Mouse (Mus musculus): ENCODE results near the gene Zfp746.
"Not testable (repeated sequence)": the region's sequence is repeated elsewhere in the genome, so short reads cannot be mapped to it uniquely, and the experiment has no call there.

Gene Zfp746

DNA sequence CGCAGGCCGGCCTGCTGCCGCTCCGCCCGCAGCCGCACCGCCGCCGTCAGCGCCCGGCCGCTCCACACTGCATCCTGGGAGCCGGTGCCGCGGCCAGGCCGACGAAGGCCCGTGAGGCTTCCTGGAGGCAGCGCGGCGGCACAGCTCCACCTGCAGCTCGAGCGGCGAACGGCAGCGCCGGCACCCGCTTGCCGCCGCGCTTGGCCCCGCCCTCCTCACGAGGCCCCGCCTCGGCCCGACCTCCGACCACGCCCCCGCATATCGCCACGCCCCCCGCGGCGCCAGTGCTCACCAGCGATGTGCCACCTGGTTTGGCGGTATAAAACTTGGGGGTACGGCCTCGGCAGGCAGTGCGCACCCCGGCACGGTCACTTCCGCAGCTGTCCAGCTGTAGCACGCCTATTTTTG lies at the start of gene Zfp746:
Gene Zfp746, minus strand, starts transcription at position 123 of the 408 bp plus-strand sequence.
- peak; percentile 98 to 99 for DNase-seq

DNA sequence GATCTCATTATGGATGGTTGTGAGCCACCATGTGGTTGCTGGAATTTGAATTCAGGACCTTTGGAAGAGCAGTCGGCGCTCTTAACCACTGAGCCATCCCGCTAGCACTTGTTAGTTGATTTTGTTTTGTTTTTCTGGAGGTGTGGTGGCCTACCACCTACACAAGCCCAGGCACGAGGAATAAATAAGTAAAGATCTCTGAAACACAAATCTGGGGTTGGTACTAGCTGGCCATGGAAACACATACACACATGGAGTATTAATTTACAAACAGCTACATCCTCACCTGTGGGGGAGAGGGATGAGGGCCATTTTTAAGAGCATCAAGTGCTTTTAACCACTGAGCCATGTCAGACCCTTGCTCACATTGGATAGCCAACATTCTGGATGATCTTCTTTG lies 34.7 kb upstream of the Zfp746 start:
- not testable (repeated sequence) for DNase-seq

DNA sequence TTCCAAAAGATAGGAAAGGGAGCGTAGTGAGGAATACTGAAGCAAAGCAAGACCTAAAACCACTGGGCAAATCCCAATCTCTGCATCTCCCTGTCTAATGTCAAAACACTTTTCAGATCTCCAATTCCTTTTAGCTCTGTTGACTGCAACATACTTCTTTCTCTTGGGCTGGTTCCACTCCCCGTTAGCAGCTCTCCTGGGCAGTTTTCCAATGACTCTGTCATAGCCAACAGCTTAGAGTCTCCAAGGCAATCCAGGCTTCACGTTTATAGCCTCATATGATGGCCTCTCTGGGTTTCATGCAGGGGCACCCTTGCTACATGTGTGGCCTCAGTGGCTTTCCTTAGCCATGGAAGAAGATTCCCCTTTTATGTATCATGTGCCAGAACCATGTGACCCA lies 29.6 kb upstream of the Zfp746 start:
- DNase-seq = no peak

DNA sequence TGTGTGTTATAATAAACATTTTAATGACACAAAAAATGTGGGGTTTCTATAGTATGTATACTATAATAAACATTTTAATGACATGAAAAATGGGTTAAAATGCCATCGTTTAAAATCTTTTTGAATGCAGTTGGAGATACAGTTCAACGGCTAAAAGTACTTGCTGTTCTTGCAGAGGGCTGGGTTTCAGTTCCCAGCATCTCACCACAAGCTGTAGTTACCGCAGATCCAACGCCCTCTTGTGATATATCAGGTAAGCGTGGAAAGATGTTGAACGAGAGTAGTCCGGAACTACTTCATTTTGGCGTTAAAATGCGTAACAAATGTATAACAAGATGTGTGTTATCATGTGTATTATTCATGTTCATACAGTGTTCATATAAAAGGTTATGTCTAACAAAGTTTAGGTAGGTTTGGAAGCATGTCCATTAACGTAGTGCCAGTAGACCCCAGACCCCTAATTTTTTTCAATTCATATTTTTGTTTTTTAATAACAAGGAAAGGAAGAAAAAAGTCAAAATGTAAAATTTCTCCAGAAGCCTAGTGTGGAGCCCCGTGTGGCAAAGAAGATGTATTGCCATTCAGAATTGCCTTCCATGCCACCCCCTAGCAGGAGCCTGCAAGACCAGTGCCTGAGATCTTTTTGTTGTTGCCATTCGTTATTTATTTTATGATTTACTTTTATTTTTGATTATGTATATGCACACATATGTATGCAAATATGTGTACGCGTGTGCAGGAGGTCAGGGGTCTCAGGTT lies 743 bp upstream of the Zfp746 start:
- no peak for DNase-seq

DNA sequence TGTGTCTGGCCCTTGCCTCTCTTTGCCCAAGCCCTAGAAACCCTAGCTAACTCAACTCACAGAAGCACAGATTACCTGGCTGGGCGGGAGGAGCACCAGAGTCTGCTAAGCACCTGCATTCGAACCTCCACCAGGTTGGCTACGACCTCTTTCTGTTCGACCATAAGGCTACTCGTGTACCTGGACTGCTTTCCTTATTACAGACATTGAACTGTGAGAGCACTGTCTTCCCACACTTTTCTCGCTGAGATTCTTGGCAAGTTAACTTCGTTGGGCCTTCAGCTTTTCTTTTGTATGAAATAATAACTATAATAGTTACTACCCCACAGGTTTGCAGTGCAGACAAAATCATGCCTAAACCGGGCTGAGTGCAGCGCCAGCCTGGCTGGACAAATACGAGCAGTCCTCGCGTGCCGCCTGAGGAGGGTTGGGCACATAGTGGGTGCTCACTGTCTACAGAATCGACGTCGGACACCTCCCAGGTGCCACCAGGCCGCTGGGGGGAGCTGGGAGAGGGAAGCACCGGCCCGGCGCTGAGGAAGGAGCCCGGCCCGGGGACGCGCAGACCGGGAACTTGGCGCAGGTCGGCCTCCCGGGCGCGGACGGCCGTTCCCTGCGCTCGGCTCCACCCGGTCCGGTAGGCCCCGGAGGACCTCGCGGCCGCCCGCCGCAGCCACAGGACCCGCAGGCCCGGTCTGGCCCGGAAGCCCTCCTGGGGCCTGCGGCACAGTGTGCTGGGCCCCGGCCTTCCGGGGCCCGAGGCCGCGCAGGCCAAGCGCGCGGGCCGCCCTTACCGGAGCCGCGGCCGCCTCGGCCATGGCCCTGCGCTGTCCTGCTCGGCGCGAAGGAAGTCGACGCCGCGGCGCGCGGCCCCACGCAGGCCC lies 630 bp downstream of the Zfp746 start:
- DNase-seq = peak; percentile 82 to 83

DNA sequence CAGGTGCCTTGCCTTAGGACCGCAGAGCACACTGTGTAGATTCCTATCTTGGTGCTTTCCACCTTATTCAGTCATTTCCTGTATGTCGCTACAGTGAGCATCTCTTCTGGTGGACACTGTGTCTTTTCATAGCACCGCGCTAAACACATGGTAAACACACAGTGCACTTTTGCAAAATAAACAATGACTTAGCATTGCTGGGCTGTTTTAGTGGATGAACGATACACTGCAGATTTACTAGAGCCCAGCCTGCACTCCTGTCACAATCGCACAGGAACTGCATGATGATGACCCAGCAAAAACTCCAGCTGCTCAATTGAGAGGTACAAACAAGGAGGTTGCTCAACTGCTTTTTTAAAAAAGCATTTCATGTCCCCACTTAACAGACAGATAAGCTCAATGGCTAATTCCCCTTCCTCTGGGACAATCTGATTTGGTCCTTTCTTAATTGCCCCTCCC lies 2.6 kb downstream of the Zfp746 start:
- no peak for DNase-seq

DNA sequence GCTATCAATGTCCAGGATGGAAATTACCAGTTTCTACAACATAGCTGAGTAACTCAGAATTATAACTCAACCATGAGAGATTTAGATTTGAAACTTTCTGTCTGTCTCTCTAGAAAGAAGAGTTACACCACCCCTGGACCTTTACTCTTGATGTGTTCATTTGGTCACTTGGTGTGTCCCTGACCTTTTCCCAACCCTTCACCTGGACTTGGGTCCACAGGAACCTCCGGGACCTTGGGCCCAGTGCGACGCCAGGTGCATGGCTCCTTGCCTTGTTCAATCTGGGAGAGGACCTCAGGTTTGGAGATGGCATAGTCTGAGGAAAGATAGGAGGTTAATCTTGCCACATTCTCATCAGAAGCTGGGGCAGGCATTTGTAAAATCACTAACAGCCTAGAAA lies 4.4 kb downstream of the Zfp746 start:
- DNase-seq = no peak

DNA sequence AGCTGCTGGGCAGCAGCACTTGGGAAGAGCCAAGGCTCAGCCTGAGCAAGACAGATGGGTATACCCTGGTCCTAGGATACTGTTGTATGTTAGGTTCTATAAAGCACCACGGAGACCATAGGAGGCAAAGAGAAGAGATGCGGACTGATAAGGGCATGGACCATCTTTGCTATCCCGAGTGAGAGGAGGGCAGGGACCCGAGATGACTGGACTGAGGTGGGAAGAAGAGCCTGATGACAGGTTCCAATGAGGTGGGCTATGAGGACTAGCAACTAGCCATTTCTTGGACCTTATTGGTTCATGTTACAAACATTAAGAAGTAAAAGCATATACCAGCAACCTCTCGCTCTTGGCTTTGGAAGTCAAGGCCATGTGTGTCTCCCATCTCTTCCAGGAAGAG lies 5.4 kb downstream of the Zfp746 start:
- DNase-seq = no peak

DNA sequence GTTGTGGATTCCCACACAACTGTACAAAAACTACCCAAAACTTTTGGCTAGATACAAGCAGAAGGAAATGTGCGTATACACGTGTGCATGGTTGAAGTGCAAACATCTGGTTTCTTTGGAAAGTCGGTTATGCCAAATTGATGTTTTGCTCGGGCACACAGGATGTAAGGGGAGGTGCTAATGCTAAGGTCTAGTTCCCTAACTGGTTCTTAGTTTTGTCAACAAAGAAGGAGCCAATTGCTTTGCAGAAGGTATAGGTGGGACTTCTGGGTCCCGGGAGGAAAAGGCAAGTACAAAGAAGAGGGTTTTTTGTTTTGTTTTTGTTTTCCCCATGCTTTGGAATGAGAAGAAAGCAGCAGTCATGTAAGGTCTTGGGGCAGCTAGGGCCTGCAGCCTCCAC lies 13.1 kb downstream of the Zfp746 start:
- no peak for DNase-seq

DNA sequence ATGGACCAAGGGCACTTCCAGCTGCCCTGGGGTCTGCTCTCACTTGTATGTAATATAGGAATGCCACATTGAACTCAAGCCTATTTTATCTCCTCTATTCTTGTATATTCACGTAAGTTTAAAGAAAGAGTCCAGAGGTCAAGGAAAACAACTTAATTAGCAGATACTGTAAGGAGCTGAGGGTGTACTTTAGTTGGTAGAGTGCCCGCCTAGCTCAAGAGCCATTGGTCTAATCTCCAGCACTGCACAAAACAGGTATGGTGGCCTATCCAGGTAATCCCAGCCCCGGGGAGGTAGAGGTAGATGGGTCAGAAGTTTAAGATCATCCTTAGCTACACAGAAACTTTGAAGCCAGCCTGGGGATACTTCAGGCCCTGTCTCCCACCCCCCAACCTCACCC lies 18.9 kb downstream of the Zfp746 start:
- no peak for DNase-seq

DNA sequence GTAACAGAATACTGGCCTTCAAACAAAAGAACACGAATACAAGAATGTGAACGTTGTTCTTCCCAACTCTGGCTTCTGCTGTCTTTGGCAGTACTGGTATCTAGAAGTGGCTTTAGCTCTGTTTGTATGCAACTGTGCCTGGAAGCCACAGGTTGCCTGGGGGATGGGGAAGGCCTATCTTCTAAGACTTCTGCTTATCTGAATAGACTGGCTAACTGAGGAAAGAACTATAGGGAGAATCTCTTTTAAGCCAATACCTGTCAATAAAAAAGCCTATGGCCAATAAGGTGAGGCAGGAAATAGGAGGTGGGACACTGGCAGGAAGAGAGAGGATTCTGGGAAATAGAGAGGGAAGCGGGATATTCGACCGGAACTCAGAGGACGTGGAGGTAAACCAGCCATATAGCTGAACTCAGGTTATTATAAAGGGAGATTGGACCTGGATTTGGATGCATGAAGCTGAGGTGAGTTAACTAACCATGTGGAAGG lies 20.8 kb downstream of the Zfp746 start:
- no peak for DNase-seq

DNA sequence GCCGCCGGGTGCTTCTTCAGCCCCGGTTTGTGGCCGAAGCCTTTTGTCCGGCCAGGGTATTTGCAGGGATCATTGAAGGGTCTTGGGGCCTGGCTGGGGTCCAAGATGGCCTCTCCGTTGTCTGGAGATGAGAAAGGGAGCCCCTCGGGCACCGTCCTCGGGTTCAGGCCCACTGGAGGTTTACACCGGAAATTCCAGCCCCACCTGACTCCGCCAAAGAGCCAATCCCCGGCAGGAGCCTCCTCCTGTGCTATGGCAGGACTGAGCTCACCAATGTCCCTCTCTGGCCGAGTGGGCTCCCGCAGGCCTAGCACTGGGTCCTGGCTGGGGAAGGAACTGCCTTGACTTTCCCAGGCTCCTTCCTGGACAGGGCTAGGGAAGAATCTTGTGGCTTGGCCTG lies 21.9 kb downstream of the Zfp746 start:
- peak in 1 of 2 experiments; percentile 40 for DNase-seq

DNA sequence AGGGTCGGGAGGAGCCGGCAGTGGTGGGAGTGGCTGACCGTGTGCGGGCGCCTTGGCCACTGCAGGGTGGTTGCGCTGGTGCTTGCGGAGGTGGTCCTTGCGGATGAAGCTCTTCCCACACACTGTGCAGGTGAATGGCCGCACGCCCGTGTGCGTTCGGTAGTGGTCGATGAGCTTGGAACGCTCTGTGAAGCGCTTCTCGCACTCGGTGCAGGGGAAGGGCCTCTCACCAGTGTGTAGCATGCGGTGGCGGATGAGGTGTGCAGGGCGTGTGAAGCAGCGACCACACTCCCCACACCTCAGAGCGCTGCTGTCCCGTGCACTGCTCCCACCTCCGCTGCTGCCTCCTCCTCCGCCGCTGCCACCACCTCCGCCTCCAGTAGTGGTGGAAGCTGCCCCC lies 22.5 kb downstream of the Zfp746 start:
- no peak for DNase-seq

DNA sequence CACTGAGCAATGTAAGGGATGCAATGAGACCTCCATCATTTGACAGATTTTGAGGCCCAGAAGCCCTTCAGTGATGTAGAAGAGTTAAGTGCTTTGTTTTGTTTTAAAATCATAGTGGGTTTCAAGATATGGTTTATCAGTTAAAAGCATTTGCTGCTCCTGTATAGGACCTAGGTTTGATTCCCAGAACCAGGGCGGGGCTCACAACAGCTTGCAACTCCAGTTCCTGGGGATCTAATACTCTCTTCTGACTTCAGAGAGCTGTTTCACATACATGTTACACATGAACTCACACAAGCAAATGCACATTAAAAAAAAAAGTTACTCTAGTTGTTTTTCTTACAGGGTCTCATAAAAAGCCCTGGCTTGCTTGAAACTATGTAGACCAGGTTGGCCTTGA lies 25.5 kb downstream of the Zfp746 start:
- DNase-seq = no peak

DNA sequence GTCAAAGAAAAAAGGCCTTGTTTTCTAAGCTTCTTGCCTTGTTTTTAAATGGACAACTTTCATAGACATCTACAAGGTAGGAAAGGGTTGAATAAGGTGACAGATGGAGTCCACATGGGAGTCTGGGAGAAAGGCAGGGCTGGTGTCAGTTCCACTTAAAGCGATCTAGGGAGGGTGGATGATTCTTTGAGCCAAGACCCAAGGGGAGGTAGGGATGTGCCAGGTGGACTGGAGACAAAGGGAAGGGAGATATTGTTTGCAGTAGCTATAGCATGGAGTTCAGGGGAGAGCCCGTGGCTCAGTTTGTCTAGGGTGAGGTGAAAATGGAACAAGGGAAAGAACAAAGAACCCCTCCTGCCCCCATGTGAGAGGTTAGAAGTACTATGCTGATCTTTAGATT lies 26.0 kb downstream of the Zfp746 start:
- DNase-seq = peak; percentile 84 to 85

DNA sequence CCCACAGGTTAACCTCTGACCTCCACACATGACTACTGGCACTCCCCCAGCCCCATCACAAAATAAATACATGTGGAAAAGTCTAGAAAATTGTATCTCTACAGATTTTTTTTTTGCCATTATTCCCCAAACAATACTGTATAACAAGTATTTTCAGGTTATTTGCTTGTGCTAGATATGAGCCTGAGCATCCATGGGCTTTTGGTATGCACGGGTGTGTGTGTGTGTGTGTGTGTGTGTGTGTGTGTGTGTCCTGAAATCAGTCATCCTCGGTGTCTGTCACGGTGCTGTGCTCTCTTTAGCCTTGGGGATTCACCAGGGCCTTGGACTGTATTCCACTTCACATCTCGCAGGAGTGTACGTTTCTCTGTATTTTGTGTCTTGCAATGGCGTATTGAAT lies 34.3 kb downstream of the Zfp746 start:
- DNase-seq = no peak

DNA sequence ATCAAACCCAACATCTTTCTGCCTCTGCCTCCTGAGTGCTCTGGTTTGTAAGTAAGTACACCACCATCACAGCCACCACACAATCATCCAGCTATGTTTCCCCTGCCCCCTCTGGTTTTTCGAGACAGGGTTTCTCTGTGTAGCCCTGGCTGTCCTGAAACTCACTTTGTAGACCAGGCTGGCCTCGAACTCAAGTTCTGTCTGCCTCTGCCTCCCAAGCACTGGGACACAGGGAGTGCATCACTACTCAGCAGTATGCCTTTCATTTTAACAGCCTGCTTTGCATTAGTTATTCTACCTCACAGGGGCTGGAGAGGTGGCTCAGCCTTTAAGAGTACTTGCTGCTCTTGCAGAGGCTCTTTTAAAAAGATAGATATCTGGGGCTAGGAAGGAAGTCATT lies 34.7 kb downstream of the Zfp746 start:
- DNase-seq = no peak

DNA sequence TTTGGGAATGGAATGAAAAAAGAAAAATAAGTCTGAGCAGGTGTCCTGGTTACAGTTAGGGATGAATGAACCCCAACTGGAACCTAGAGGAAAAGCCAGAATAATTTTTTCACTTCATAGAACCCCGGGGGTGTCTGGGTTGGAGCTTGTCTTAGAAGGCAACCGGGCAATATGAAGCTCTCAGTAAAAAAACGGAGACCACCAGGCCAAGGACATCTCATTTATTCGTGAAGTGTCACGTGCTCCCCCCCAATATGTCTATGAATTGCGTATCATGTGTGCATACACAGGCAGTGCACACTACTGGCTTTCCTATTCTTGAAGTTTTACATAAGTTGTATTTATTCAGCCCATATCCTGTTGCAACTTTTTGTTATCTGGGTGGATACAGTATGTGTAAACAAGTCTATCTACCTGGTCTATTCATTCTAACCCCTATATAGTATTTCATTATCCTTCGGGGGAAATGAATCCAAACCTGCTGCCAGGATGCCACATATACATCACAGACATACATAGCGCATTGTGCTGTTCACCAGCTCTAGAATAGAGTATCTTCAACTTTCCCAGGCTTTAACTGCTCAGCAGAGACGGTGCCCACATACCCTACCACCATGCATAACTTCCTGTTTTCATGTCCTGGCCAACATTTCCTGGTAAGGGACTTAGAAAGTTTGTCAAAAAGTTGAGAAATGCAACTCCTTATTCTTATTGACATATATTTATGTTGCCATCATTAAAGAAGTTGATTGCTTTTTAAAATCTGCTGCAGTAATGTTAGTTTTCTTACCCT lies 36.9 kb downstream of the Zfp746 start:
- DNase-seq = no peak

DNA sequence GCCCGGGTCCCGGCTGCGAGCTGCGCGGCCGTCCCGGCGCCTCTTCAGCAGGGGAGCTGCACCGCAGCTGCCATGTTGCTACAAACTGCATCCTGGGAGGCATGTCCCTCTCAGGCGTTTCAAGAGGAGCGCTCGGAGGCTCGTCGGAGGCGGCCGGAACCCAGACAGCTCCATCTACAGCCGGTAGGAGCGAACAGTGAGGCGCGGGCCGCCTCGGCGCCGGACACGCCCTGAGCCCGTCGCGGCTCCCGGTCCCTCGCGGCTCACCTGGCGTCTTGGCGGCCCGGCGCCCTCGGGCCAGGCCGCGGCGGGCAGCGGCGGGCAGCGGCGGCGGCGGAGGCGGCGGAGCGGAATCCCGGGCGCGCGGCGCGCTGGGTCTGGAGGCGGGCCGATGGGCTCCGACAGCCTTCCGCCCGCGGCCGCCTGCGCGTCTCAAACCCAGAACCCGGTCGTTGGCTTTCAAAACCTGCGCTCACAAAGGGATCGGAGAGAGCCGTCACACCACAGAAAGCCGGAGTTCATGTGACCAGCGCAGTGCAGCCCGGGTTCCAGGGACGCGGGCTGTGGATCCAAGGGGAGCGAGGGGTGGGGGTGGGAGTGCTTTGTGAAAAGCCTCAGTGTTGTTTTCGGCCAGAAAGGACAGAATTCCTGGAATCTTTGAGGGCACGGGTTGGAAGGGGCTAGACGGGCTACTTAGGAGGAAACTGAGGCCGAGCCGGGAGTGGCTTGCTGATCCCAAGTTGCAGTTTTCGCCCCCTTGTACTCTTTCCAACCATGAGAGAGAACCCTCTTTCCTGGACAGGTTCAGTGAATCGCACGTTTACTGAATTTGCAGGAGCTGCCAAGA lies 37.7 kb downstream of the Zfp746 start, which contains the start of gene Zfp777:
Gene Zfp777, minus strand, starts transcription at position 486 of the 847 bp plus-strand sequence.
- DNase-seq = peak; percentile 86 to 89

DNA sequence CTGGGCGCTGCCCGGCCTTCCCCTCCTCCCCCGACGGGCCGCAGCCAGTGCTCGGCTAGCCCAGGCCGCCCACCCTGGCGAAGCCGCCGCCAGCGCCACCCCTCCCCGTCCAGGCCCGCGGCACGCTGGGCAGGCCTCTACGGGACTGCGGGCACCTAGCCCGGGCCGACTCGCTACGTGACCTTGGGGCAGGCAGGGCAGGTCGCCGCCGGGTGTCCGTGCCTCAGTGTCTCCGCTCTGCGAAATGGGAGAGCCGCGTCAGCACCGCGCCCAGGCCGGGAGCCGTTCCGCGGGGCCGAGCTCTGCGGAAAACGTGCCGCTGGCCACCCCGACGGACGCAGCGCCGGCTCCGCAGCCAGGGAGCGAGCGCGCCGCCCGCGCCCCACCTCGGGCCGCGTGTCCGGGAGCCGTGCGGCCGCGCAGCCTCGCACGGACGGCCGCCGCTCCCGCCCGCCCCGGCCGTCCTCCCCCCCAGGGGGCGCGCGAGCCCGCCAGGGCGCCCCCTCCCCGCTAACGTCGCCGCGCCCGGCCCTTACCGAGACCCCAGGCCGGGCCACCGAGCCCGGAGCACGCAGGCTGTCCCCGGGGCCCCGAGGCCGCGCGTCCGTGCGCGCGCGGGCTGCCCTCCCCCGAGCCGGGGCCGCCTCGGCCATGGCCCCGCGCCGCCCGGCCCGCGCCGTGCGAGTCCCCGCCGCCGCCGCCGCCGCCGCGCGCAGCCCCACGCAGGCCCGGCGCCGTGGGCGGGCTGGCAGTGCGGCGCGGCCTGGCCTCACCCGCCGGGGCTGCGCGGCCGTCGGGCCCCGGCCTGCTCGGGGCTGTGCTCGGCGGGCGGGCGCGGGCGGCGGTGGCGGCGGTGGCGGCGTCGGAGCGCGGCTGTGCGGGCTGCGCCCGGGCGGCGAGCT lies 38.7 kb downstream of the Zfp746 start:
- DNase-seq = peak; percentile 75 to 77

DNA sequence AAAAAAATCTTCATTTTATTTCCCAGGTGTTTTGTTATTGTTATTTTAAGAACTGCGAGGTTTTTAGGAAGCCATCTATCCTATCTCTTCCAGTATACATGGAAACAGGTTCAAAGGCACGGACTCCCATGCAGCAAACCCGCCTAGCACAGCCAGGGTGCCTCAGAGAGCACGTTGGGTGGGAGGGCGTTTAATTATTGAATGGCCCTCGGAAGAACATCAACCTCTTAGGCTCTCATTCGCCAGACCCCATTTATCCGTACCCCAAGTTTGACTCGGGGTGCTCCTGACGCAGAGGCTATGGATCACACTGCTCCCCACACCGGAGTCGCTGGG lies 39.3 kb downstream of the Zfp746 start:
- no peak for DNase-seq

Data from cerebellum, postnatal 25 days (tissue).